Mouse (Mus musculus) C2C12 (cell line): ENCODE data around the gene Fdx1.

Source experiments
- CEBPB ChIP-seq: IDR thresholded peaks from one replicate; pipeline ENCODE4 v1.6.1; 2011; ENCODE audit warnings: low read depth, mild to moderate bottlenecking, control low read depth, moderate library complexity
- CTCF ChIP-seq: IDR thresholded peaks from one replicate; pipeline ENCODE4 v1.5.1; 2011; ENCODE audit not compliant: control insufficient read depth, insufficient read depth, insufficient read length
- FOSL1 ChIP-seq: IDR thresholded peaks from one replicate; pipeline ENCODE4 v1.8.0; 2011; ENCODE audit warnings: mild to moderate bottlenecking, low read length; ENCODE audit not compliant: poor library complexity, insufficient read depth, severe bottlenecking
- MAX ChIP-seq: IDR thresholded peaks from one replicate; pipeline ENCODE4 v1.6.1; 2011; ENCODE audit warnings: mild to moderate bottlenecking, control low read depth
- MYOD1 ChIP-seq: IDR thresholded peaks from one replicate; pipeline ENCODE4 v1.6.1; 2011; ENCODE audit warnings: low read depth; ENCODE audit not compliant: control insufficient read depth, insufficient read length
- MYOG ChIP-seq: IDR thresholded peaks from one replicate; pipeline ENCODE4 v1.6.1; 2011; ENCODE audit not compliant: control insufficient read depth, insufficient read length; ENCODE audit errors: extremely low read depth
- USF1 ChIP-seq: IDR thresholded peaks from one replicate; pipeline ENCODE4 v1.6.1; 2011; ENCODE audit warnings: low read depth, mild to moderate bottlenecking, control low read depth, moderate library complexity

- TF ChIP-seq CTCF (no peak), MAX (no peak), MYOG (no peak), USF1 (no peak), MYOD1 (no peak), CEBPB (no peak), FOSL1 (no peak)
These were observed 6.3 kb downstream of the Fdx1 start for GRCm38 (mm10) chr9:51957025-51957424.
